Mouse (Mus musculus): ENCODE measurements at regions not wholly inside any gene's neighbourhood (a gene's known extent, or its start where the extent isn't known, plus 50 kb on each side); places are given as distances from the start of the nearest gene placed in this dataset.

DNA sequence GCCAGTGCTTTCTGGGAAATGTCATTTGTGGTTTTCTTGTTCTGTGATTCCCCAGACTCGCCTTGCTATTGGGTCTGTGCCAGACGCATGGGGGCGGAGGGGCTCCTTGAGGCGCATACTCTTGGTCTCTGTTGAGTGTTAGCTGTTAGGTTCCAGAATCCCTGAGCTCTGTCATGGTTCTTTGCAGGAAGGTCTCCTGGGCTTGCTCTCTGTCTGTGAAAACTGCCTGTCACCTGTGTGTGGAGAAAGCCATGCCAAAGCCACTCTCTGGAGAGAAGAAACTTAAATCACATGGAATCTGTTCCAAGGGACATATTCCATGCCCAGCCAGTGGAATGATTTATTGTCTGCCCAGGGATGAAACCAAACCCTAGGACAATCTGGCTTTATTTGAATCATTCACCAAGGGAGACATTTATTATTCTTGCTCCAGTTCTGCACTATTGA lies 134.5 kb upstream of the Ankrd55 start:
- no peak for TF ChIP-seq CTCF (IDR thresholded peaks at IDR 0.05; ENCODE audit: borderline replicate concordance, insufficient read depth, low read length)
- TF ChIP-seq POLR2A (IDR thresholded peaks at IDR 0.05; ENCODE audit: low read depth, low read length), result no peak

Measured in embryonic fibroblast, embryonic 13.5 days (primary cell).